Mouse (Mus musculus) liver, embryonic 14.5 days (tissue): Measurements from ENCODE around the gene Ash1l.

Experiments used
- CTCF ChIP-seq: IDR thresholded peaks from 2 replicates; pipeline ENCODE4 v1.5.1; 2016; ENCODE audit warnings: antibody characterized with exemption, low read depth, control low read depth
- EP300 ChIP-seq: IDR thresholded peaks from 2 replicates; pipeline ENCODE4 v1.6.1; 2016; ENCODE audit warnings: antibody characterized with exemption, low read depth

DNA sequence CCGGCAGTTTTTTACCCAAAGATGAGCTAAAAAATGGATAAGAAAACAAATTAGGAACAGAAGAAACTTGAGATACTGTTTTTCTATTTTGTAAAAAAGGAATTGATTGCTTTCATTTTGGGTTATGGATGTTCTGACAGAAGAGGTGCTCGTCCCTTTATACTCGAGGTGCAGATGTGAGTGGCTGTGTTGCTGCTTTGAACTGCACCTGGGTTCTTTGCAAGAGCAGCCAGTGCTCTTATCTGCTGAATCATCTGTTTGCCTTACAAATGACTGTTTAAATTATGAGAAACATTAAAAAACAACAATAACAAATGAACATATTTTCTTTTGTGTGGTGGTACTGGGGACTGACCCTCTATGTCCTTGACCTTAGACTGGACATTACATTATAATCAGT, 20.9 kb upstream of the Ash1l start:
- TF ChIP-seq CTCF (no peak), EP300 (no peak)
